Mouse (Mus musculus): ENCODE results near the gene Tnfrsf19. TPM values are rescaled to one million over a fixed set of nuclear protein-coding genes. Genes with fewer than 3 reads are reported as not detected.

The Tnfrsf19 gene
- total RNA-seq, 2 experiments from 2014 or later = 0.89 to 1.7 TPM

DNA sequence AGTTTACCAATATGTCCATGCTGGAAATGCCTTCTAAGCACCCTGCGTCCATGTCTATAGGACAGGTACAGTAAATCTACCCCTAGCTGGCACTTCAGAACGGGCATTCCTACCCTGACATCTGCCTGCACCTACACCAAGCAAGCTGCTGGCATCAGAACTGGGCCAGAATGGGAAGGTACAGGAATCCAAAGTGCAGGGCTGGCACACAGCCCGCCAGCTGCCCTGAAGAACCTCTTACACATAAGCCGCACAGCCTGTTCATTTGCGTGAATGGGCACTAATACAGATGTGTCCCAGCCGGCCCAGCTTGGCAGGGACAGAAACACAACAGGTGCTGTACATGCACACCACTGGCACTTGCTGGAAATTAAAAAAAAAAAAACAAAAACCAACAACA, 15.9 kb downstream of the Tnfrsf19 start:
- no peak for ATAC-seq (replicated peaks; ENCODE audit: low FRiP score, low TSS enrichment, poor library complexity, severe bottlenecking)

DNA sequence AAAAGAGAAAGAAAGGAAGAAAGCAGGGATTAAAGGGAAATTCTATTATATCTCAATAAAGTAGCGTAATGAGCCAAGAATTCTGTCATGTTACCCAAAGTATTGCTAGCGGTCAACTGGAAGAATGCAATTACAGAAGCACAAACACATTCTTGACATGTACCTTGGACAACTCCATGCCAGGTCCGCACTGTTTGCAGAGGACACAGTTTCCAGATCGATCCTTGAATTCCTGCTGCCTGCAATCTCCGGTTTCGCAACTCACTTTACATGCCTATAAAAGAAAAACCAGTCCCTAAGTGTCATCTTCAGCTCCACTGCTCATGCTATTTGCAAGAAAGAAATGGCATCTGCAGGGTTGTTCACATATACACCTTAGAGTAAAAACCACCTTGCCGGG, 22.3 kb downstream of the Tnfrsf19 start:
- ATAC-seq (replicated peaks; ENCODE audit: low FRiP score, low TSS enrichment, poor library complexity, severe bottlenecking) = no peak

DNA sequence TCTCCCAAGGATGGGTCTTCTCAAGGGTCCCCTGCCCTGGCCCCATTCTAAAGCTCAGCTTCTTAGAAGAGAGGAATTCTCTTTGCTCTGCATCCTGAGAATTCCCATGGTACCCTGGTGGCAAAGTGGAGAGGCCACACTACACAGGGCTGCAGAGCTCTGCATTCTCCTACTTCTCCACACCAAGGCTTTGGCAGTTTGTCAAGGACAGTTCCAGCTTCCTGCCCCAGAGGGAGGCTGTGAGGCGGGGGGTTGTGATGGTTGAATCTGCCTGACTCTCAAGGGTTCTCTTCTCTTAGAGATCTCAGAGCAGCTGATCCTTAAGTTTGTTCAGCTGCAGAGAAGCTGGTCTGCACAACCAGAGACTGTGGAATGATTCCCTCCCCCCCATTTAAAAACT, 23.9 kb downstream of the Tnfrsf19 start:
- ATAC-seq (replicated peaks; ENCODE audit: low FRiP score, low TSS enrichment, poor library complexity, severe bottlenecking) = no peak

DNA sequence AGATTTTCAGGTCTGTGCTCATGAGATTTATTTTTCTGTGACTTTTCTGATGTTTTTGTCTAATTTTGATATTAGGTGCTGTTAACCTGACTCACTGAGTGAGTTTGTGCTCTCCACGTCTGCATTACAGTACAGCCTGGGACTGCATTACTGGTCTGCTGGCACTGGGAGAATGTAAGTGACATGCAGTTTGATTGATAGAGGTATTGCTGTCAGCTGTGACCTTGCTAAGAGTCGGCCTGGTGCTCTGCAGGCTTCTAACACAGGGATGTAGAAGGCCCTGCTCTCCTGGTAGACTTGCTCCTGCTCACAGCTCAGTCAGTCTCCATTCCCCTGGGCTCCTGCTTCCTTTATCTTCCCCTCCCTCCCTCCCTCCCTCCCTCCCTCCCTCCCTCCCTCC, 25.3 kb downstream of the Tnfrsf19 start:
- ATAC-seq (replicated peaks; ENCODE audit: low FRiP score, low TSS enrichment, poor library complexity, severe bottlenecking) = no peak

DNA sequence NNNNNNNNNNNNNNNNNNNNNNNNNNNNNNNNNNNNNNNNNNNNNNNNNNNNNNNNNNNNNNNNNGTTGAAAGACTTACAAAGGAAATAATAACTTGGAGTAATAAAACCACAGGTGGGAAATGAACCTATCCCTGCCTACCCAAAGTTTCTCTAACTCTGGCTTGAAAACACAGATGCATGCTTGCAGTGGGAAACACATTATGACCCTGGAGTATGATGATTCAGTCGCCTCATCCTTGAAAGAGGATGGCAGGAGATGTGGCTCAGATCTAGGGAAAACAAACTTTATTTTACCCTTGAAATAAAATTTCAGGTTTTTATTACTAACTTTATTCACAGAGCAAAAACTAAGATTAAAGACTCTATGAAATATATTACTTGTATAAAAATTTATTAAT, 26.4 kb downstream of the Tnfrsf19 start:
- no peak for ATAC-seq (replicated peaks; ENCODE audit: low FRiP score, low TSS enrichment, poor library complexity, severe bottlenecking)

DNA sequence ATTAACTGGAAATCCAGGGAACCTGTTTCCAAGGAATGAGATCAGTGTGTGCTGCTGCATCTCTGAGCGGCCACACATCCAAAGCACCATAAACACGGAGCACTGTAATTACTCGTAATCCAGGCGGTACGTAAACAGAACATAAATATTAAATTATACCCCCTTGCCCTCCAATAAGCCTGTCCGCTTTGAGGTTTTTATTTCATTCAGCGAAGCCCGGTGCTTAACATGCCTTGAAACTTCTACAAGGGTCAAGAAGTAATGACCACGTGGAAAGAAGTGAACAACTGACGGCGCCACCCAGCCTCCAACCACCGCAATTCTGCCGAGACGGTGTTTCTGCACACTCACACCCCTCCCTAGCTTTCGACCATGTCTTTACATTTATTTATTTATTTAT, 31.7 kb downstream of the Tnfrsf19 start:
- no peak for ATAC-seq (replicated peaks; ENCODE audit: low FRiP score, low TSS enrichment, poor library complexity, severe bottlenecking)

DNA sequence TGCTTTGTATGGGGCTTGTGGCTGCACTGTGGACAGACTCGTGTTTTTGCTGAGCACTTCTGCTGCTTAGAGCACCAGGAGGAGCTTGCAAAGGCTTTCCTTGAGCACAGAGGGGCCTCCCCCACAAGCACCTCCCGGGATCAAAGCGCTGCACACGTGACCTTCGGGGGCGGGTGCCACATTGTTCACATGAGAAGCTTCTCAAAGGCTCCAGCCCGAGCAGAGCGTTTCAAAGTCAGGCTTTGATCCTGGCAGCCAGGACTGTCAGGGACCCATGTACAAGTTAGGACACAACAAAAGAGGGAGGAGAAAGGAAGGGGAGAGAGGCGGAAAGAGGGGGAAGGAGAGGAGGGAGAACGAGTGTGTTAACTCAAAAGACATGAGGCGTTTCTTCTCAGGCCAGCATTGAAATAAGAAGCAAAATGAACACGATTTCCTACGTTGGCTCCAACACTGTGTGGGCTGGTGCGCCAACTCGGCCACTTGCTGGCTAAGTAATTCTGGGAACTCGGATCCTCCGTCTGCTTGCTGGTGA, 33.8 kb downstream of the Tnfrsf19 start:
- ATAC-seq (replicated peaks; ENCODE audit: low FRiP score, low TSS enrichment, poor library complexity, severe bottlenecking) = no peak

DNA sequence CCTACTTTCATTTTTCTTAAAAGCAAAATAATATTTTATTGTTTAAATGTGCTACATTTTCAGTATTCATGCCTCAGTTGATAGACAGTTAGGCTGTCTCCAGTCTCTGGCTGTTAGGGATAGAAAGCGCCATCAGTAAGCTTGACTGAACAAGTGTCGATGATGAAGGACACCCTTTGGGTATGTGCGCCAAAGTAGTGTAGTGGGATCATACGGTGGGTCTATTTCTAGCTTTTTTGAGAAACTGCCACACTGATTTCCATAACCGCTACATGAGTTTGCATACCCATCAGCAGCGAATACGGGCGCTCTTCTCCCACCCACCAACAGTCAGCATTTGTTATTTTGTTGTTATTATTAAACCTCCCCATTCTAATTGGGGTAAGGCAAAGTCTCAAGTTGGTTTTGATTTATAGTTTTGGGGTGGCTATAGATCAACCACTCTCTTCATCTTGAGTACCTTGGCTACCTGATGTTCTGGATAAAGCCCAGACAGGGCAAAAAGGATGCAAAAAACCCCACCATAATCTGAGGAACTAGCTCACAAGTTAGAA, 34.6 kb downstream of the Tnfrsf19 start:
- no peak for ATAC-seq (replicated peaks; ENCODE audit: low FRiP score, low TSS enrichment, poor library complexity, severe bottlenecking)

DNA sequence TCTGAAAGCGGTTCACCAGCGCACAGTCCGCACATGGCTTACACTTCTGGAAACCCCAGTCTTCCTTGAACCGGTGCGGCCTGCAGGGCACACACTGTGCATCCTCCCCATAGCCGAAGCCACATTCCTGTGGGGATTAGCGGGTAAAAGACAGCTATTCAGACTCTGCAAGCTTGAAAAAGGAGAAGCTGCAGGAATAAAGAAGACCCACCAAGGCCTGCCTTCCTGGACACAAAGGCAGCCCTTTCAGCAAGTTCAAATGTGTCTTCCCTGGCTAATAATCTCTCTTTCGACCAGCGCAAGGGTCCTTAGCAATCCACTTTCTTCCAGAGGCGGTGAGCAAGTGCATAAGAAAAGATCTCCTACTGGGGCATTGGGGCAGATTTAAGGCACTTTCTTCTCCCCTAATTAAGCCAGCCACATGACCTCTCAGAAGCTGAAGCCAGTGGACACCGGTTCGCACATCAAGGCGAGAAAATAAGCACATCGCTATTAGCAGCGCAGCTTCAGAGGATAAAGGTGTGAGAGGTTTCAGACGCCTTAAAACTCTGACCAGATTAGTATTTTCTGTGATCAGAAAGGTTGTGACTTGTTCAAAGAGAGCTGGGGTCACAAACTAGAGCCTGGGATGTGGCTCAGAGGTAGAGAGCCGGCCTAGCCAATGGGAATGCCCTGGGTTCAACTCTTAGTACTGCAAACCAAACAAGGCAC, 41.0 kb downstream of the Tnfrsf19 start:
- no peak for ATAC-seq (replicated peaks; ENCODE audit: low FRiP score, low TSS enrichment, poor library complexity, severe bottlenecking)

DNA sequence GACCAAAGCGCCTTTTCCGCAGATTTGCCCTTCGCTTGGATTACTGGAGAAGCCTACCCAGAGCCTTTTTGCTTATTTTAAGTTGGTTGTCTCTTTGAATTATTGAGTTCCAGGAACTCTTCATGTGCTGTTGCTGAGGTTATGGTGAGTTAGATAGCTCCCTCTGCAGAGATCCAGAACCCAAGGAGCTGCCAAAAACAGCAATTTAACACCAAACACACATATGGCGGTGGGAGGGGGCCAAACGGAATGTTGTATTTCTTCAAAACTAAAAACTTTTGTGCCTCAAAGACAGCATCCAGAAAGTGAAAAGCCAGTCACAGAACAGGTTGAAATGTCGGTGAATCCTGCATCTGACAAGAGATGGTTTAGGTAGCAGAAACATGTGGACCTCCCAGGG, 42.6 kb downstream of the Tnfrsf19 start:
- no peak for ATAC-seq (replicated peaks; ENCODE audit: low FRiP score, low TSS enrichment, poor library complexity, severe bottlenecking)

DNA sequence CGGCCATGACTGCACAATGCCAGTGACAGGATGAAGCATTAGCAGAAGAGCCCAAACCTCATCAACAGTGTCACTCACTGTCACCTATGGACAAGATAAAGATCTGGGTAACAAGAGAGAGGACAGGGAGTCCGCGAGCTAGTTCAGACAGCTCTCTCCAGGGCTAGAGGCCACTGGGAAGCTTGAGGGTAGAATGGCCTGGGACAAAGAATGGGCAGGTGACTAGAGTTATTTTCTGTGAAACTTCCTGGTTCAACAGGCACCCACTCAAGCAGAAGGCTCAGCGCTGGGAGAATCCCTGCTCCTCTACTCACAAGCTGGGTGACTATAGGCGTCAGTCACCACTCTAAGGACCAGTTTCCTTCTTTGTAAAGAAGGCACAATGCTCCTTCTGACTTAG, 46.2 kb downstream of the Tnfrsf19 start:
- ATAC-seq (replicated peaks; ENCODE audit: low FRiP score, low TSS enrichment, poor library complexity, severe bottlenecking) = no peak

DNA sequence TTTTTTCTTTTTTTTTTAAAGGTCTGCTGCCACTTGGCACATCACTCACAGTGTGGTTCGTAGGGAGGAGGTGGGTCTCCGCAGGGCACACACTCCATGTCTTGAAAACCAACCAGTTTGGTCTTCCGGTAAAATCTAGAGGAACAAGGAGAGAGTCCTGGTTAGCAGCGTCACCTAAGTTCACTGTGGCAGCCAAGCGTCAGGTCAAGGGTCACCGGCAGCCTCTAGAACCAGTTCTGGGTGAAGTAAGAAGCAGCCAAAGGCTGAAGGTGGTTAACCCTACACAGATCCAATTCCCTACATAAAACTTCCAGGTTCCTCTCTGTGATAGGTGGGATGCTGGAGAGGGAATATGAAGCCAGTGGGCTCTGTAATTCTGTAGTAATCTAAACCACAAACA, 49.7 kb downstream of the Tnfrsf19 start:
- ATAC-seq (replicated peaks; ENCODE audit: low FRiP score, low TSS enrichment, poor library complexity, severe bottlenecking) = no peak

DNA sequence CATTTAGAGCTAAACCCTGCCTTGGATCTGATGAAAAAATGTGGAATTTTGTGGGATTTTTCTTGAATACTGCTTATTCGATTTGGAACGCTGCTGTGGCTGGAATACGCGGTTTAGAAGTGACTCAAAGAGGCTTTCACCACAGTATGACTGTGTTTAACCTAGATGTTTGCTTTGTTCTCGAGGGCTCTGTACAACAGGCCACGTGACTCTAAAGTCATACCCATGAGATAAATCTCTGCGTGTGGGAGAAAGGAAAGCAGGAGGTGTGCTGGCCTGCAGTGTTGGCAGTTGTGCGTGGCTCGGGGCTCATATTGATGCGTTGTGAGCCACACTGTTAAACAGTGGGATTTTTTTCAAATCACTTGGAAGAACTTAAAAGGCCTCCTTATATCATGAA, 52.8 kb downstream of the Tnfrsf19 start:
- no peak for ATAC-seq (replicated peaks; ENCODE audit: low FRiP score, low TSS enrichment, poor library complexity, severe bottlenecking)

DNA sequence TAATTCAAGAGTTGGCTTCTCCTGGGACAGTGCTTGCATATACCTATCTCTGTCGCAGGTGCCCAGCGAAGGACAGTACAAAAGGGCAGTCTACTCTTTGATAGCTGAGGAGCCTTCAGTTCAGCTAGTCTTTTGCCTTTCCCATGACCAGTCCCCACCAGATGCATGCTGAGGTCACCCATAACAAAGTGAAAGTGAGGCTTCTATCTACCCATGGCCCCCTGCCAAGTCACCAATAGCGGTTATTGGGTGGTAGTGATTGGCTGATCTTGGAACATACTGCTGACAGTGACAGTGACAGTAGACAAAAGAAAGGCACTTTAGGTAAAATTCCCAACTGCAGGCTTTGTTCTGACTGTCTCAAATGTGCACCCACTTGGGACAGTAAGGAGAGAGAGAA, 53.2 kb downstream of the Tnfrsf19 start:
- ATAC-seq (replicated peaks; ENCODE audit: low FRiP score, low TSS enrichment, poor library complexity, severe bottlenecking) = no peak

DNA sequence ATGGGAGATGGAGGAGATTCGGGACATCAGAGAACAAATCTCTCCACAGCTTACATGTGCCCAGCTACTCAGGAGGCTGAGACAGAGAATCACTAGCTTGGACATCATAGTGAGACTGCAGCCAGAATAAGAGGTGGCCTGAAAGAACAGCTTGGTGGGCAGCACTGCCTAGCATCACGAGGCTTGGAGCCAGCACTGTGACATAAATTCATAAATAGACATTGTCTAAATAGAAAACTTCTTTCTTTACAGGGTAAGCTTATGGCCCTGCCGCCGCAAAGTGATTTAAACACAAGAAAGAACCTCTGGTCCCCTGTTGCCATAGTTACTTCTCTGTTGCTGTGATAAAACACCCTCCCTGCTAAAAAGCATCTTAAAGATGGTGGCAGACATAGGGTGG, 54.1 kb downstream of the Tnfrsf19 start:
- ATAC-seq (replicated peaks; ENCODE audit: low FRiP score, low TSS enrichment, poor library complexity, severe bottlenecking) = no peak

DNA sequence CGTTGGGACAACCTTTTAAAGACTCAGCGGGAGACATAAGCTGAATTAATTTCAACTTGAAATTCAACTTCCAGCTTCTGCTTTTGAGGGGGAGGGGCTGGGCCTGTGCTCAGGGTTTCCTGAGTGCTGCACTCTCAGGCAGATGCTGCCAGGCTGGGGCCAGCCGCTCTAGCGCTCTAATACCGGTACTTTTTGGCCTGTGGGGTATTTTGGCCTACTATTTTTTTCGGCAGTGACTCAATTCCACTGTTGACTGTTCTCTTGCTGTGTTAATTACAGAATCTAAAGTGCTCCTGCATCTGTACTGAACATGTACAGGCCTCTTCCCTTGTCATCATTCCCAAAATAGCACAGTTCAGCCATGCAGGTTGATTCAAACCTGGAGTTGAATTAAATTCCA, 58.1 kb downstream of the Tnfrsf19 start:
- no peak for ATAC-seq (replicated peaks; ENCODE audit: low FRiP score, low TSS enrichment, poor library complexity, severe bottlenecking)

DNA sequence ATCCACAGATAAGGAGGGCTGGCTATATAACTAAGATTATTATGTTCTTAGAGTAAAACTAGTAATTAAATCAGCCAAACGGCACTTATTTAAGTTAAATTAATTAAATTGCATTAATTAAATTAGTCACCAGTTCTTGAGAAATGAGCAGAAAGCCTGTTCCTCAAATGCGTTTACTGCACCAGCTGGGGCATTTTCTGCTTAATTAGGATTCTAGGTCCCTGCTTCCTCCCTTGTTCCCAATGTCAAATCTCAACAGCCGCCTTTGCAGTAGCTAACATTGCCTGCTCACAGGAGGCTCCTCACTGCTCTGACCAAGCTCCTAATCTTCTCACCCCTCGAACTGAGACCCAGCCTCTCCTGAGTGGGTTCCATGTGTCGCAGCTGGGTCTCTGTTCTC, 59.4 kb downstream of the Tnfrsf19 start:
- no peak for ATAC-seq (replicated peaks; ENCODE audit: low FRiP score, low TSS enrichment, poor library complexity, severe bottlenecking)

DNA sequence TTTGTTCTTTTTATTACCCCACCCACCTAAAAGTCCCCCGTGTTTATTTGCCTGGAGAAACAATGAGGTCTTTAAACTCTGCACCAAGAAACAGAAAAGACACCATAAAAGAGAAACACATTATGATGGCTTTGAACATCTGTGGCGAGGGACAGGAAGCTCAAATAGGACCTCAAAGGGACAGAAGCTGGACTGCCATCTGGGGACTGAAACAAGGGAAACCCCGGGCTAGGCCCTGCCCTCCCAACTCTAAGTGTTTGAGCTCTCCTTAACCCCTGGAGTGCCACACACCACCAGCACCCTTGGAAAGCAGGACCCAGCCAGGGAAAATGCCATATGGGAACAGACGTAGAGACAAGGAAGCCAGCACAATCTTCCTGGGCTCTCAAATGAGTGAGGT, 61.2 kb downstream of the Tnfrsf19 start:
- ATAC-seq (replicated peaks; ENCODE audit: low FRiP score, low TSS enrichment, poor library complexity, severe bottlenecking) = no peak

DNA sequence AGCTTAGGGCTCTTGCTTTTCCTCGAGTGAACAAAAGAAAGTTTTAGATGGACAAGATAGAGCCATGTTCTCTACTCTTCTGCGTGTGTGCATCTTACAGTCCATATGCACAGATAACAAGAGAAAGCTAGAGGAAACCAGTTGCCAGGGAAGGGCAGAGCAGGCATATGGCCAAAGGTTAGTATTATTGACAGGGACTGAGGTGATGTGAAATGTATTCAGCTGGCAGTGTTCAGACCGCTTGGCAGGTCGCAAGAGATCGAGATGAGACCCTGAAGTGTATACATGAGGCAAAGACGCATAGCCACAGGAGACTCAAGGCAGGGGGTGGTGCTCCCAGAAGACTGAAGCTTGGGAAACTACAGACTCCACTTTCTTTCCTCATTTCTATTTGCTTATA, 62.0 kb downstream of the Tnfrsf19 start:
- no peak for ATAC-seq (replicated peaks; ENCODE audit: low FRiP score, low TSS enrichment, poor library complexity, severe bottlenecking)

DNA sequence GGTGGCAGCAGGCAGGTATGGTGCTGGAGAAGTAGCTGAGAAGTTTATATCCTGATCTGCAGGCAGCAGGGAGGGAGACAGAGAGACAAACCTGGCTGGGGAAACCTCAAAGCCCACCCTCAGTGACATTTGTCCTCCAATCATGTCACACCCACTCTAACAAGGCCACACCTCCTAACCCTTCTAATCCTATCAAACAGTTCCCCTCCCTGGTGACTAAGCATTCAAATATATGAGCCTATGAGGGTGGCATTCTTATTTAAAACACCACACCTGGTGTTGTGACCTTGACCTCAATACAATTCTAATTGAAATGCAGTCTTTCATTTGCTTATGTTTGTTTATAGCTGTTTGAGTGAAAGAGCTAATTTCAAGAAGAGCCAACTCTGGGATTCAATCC, 64.2 kb downstream of the Tnfrsf19 start:
- no peak for ATAC-seq (replicated peaks; ENCODE audit: low FRiP score, low TSS enrichment, poor library complexity, severe bottlenecking)

DNA sequence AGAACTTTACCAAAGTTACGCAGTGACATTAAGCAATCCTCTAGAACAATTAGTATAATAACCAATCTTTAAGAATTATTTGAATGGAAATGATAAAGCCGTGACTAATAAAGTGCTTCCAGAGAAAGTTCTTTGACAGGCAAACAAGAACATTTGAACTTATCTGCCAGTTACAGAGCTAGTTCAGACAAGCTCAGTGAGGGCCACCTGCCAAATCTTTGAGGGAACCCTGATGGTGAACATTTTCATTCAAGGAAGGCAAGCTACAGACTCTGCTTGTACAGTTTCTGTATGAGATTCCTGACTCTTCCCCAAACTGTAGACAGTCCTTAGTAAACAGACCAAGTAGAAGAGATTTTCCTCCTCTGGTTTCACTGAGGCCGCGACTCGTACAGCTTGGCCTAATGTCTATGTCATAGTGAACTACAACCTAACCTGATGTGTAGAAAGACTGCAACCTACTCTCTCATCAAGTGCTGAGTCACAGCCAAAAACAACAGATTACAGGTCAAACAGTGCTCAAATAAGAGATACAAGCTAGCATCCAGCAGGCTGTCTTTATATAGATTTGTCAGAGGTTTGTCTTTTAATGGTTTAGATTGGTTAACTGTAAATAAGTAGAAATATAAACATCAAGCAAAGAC, 65.9 kb downstream of the Tnfrsf19 start:
- no peak for ATAC-seq (replicated peaks; ENCODE audit: low FRiP score, low TSS enrichment, poor library complexity, severe bottlenecking)

Data from megakaryocyte-erythroid progenitor cell, adult 5-6 weeks (primary cell).